Mouse (Mus musculus) liver, postnatal 0 days (tissue): Measurements from ENCODE around the gene E130311K13Rik. TPM values are rescaled to one million over a fixed set of nuclear protein-coding genes. Genes with fewer than 3 reads are reported as not detected.

Source experiments
- ATAC-seq: fragments of 200-750 bp; cut with Nextera tagmentation; 2 replicates; pipeline ENCODE4 v1.8.0; 2017; ENCODE audit warnings: mild to moderate bottlenecking, moderate library complexity
- DNase-seq: peaks from one replicate; pipeline ENCODE4 v3.0.0-alpha.2; 2016
- H3K27ac ChIP-seq: fragments of 300-500 bp; sonication (generic); 2 replicates; pipeline ENCODE4 v1.5.1; 2014; ENCODE audit warnings: antibody characterized with exemption, moderate library complexity, mild to moderate bottlenecking, low read depth
- H3K27me3 ChIP-seq: fragments of 300-500 bp; sonication (generic); 2 replicates; pipeline ENCODE4 v1.6.1; 2014; ENCODE audit warnings: low read length, control low read depth, mixed read lengths; ENCODE audit not compliant: insufficient read depth
- H3K36me3 ChIP-seq: fragments of 300-500 bp; sonication (generic); replicated peaks from 2 replicates; pipeline ENCODE4 v1.6.1; 2014; ENCODE audit warnings: mild to moderate bottlenecking, control low read depth, low read length, moderate library complexity, mixed read lengths; ENCODE audit not compliant: insufficient read depth
- H3K4me1 ChIP-seq: fragments of 300-500 bp; sonication (generic); 2 replicates; pipeline ENCODE4 v1.6.1; 2014; ENCODE audit warnings: antibody characterized with exemption, mild to moderate bottlenecking, control low read depth; ENCODE audit not compliant: insufficient read depth
- H3K4me2 ChIP-seq: fragments of 300-500 bp; sonication (generic); 2 replicates; pipeline ENCODE4 v1.6.1; 2014; ENCODE audit warnings: low read depth, mild to moderate bottlenecking, low read length, moderate library complexity, mixed read lengths
- H3K4me3 ChIP-seq: fragments of 300-500 bp; sonication (generic); 2 replicates; pipeline ENCODE4 v1.5.1; 2014; ENCODE audit warnings: low read depth, low read length
- H3K9ac ChIP-seq: fragments of 300-500 bp; sonication (generic); replicated peaks from 2 replicates; pipeline ENCODE4 v1.6.1; 2014; ENCODE audit warnings: mild to moderate bottlenecking, moderate library complexity
- H3K9me3 ChIP-seq: fragments of 300-500 bp; sonication (generic); 2 replicates; pipeline ENCODE4 v1.6.1; 2016; ENCODE audit warnings: mild to moderate bottlenecking, control low read depth, low read length, mixed read lengths
- CTCF ChIP-seq: sonication (generic); IDR thresholded peaks from 2 replicates; pipeline ENCODE4 v1.5.1; 2016; ENCODE audit warnings: antibody characterized with exemption, low read depth
- EP300 ChIP-seq: IDR thresholded peaks from 2 replicates; pipeline ENCODE4 v1.6.1; 2016; ENCODE audit warnings: antibody characterized with exemption, low read depth, mild to moderate bottlenecking
- WGBS: fragments of 180-500 bp; shearing (Covaris S2); extraction: QIAGEN DNeasy Blood & Tissue Kit; methylation state at CpG from one replicate; pipeline ENCODE4 v1.1.7; 2014; ENCODE audit not compliant: insufficient replicate concordance; 5-methylcytosine and 5-hydroxymethylcytosine counted together
- polyA plus RNA-seq: library from polyadenylated mRNA; unstranded; fragments of >200 nt; fragmentation: Nextera tagmentation; extraction: Ambion mirVana; gene quantifications from 2 replicates; pipeline ENCODE4 v1.2.1, GENCODE M21; 2015

E130311K13Rik gene
- polyA plus RNA-seq, 1 experiment from 2014 or later = 3.2 TPM

- DNase-seq (peak; percentile 99), ATAC-seq (peak; percentile 97)
- peak within 1 kb of the TSS; percentile 71 for H3K9ac ChIP-seq
- peak within 1 kb of the TSS; percentile 89 for H3K27ac ChIP-seq
- H3K9me3 ChIP-seq = no peaks in the 10 kb centered on the region
- H3K4me1 ChIP-seq = peaks cover 15% of the 10 kb centered on the region
- H3K36me3 ChIP-seq = no peaks in the 10 kb centered on the region
- H3K27me3 ChIP-seq = no peaks in the 10 kb centered on the region
- peak within 1 kb of the TSS; percentile 85 for H3K4me2 ChIP-seq
- WGBS = under 1% methylated on average over 69 of the region's 69 CpGs
- TF ChIP-seq EP300 = peak; percentile 54; the same call in 1 of the 2 replicates
- TF ChIP-seq CTCF = no peak
- H3K4me3 ChIP-seq = peak within 1 kb of the TSS; percentile 84
Measured at GRCm38 (mm10) chr3:63964100-63964921, 35.0 kb upstream of the E130311K13Rik start, which contains the start of gene Slc33a1. TSS of gene Slc33a1 (minus strand) at chr3:63964768.

GRCm38 (mm10) chr3:63963421-63964099, 34.3 kb upstream of the E130311K13Rik start:
- H3K27me3 ChIP-seq = no peaks in the 10 kb centered on the region
- ATAC-seq = no peak
- 4% methylated on average over 25 of the region's 25 CpGs for WGBS
- peak overlapping the region; percentile 89 for H3K27ac ChIP-seq
- DNase-seq = peak; percentile 15
- no peaks in the 10 kb centered on the region for H3K9me3 ChIP-seq
- peak overlapping the region; percentile 84 for H3K4me3 ChIP-seq
- peak overlapping the region; percentile 85 for H3K4me2 ChIP-seq
- TF ChIP-seq EP300 (no peak), CTCF (no peak)
- H3K4me1 ChIP-seq = peaks cover 15% of the 10 kb centered on the region
- peak overlapping the region; percentile 71 for H3K9ac ChIP-seq
- H3K36me3 ChIP-seq = no peaks in the 10 kb centered on the region

GRCm38 (mm10) chr3:63949837-63950236, 20.6 kb upstream of the E130311K13Rik start:
- no peak overlapping the region for H3K4me3 ChIP-seq
- no peak overlapping the region for H3K9ac ChIP-seq
- TF ChIP-seq CTCF (no peak), EP300 (no peak)
- no peak overlapping the region for H3K4me2 ChIP-seq
- WGBS = 63% methylated on average over 3 of the region's 3 CpGs
- DNase-seq = no peak
- no peaks in the 10 kb centered on the region for H3K27me3 ChIP-seq
- ATAC-seq = no peak
- no peaks in the 10 kb centered on the region for H3K36me3 ChIP-seq
- no peaks in the 10 kb centered on the region for H3K9me3 ChIP-seq
- H3K4me1 ChIP-seq = no peaks in the 10 kb centered on the region
- no peak overlapping the region for H3K27ac ChIP-seq

GRCm38 (mm10) chr3:63941204-63941850, 12.1 kb upstream of the E130311K13Rik start:
- no peaks in the 10 kb centered on the region for H3K4me1 ChIP-seq
- H3K9ac ChIP-seq = no peak overlapping the region
- 73% methylated on average over 2 of the region's 2 CpGs for WGBS
- H3K27ac ChIP-seq = no peak overlapping the region
- ATAC-seq (no peak), DNase-seq (no peak)
- H3K27me3 ChIP-seq = no peaks in the 10 kb centered on the region
- no peaks in the 10 kb centered on the region for H3K9me3 ChIP-seq
- H3K4me2 ChIP-seq = no peak overlapping the region
- peaks cover 6% of the 10 kb centered on the region; the same call in 1 of the 2 replicates for H3K36me3 ChIP-seq
- H3K4me3 ChIP-seq = no peak overlapping the region
- TF ChIP-seq CTCF (no peak), EP300 (no peak)

GRCm38 (mm10) chr3:63938928-63939327, 9.7 kb upstream of the E130311K13Rik start:
- H3K27me3 ChIP-seq = no peaks in the 10 kb centered on the region
- no peak overlapping the region for H3K9ac ChIP-seq
- ATAC-seq (no peak), DNase-seq (no peak)
- no peaks in the 10 kb centered on the region for H3K4me1 ChIP-seq
- 82% methylated on average over 2 of the region's 2 CpGs for WGBS
- no peak for TF ChIP-seq EP300
- TF ChIP-seq CTCF = no peak
- H3K27ac ChIP-seq = no peak overlapping the region
- peaks cover 6% of the 10 kb centered on the region; the same call in 1 of the 2 replicates for H3K36me3 ChIP-seq
- H3K4me3 ChIP-seq = no peak overlapping the region
- no peaks in the 10 kb centered on the region for H3K9me3 ChIP-seq
- no peak overlapping the region for H3K4me2 ChIP-seq

- no peaks in the 10 kb centered on the region for H3K27me3 ChIP-seq
- H3K27ac ChIP-seq = no peak overlapping the region
- H3K4me2 ChIP-seq = no peak overlapping the region
- TF ChIP-seq CTCF (peak; percentile 55), EP300 (no peak)
- 64% methylated on average over 3 of the region's 3 CpGs for WGBS
- H3K9ac ChIP-seq = no peak overlapping the region
- no peaks in the 10 kb centered on the region for H3K9me3 ChIP-seq
- H3K36me3 ChIP-seq = no peaks in the 10 kb centered on the region
- H3K4me1 ChIP-seq = no peaks in the 10 kb centered on the region
- DNase-seq (peak; percentile 23), ATAC-seq (no peak)
- H3K4me3 ChIP-seq = no peak overlapping the region
Measured at GRCm38 (mm10) chr3:63919634-63920033, 9.6 kb downstream of the E130311K13Rik start.
